Mouse (Mus musculus) brain, embryonic 14.5 days (tissue): Measurements from ENCODE around the gene Uck2.

Experiments
- CTCF ChIP-seq: fragments of 200-500 bp; IDR thresholded peaks from 2 replicates; pipeline ENCODE4 v1.5.1; 2012; ENCODE audit warnings: inconsistent platforms, mild to moderate bottlenecking, moderate library complexity, borderline replicate concordance; ENCODE audit not compliant: insufficient read depth, insufficient read length; ENCODE audit errors: extremely low read depth
- POLR2A ChIP-seq: fragments of 200-500 bp; IDR thresholded peaks from 2 replicates; pipeline ENCODE4 v1.6.1; 2012; ENCODE audit warnings: mild to moderate bottlenecking, inconsistent platforms, borderline replicate concordance; ENCODE audit not compliant: poor library complexity, insufficient read depth, insufficient read length, severe bottlenecking; ENCODE audit errors: extremely low read depth

DNA sequence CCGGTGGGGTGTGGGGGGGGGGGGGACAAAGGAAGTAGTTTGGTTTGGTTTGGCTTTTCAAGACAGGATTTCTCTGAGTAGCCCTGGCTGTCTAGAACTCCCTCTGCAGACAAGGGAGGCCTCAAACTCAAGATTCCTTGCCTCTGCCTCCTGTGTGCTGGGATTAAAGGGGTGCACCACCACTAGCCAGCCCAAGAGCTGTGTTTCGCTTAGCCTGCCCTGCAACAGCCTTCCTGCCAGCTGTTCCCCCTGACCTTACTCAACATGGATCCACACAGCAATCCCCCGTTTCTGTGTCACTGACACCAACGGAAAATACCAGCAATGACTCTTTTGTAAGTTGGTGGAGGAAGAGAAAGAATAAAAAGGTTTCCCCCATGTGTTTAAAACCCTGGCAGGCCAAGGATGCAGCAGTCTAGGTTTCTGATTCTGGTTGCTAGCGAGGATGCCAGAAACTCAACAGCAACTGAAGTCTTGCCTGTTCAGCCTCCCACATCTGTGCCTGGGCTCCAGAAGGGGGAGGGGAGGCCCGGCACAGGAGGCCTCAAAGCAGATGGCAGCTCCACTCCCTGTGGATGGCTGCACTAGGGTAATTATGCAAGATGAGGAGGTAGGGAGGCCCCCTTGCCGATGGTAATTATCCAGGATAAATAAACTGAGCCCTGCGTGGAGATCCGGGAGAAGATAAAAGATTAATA lies 103.1 kb downstream of the Uck2 start:
- TF ChIP-seq CTCF (no peak), POLR2A (no peak)
